Mouse (Mus musculus): ENCODE measurements around the gene Afg1l.
A peak's percentile ranks its signal among the peaks of the same experiment; 100 is the strongest.

Afg1l gene

DNA sequence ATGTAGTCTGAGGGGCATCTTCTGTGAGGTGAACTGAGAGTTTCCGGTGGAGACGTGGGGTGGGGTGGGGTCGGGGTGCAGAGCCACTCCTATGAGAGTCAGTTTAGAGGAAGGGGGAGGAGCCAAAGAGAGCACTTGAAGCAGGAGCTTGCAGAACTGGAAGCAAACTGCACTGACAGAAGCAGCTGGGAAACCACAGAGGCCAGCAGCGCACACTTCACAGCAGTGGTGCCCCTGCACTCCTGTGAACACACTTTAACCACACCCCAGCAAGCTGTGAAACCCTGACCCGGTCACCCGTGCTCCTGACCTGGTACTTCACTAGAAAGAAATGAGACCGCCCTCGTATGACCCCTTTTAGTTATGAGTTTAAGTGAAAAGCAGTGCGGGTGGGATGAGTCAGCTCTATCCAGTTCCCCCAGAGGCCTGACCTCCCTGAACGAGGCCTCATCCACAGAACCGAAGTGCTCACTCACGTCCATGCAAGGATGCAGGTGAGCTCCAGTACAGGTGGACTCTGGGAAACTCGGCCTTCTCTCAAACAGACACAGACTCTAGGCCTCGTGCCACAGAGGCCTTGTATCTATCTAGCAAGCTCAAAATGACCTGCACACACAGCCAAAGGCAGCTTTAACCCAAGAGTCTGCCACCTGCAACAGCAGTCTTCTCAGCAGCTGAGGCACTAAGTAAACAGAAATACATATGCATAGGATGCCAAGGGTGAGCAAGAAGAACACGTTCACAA is 208.9 kb downstream of the Afg1l start:
- DNase-seq (ENCODE audit: low read depth, low spot score), result peak; percentile 27

DNA sequence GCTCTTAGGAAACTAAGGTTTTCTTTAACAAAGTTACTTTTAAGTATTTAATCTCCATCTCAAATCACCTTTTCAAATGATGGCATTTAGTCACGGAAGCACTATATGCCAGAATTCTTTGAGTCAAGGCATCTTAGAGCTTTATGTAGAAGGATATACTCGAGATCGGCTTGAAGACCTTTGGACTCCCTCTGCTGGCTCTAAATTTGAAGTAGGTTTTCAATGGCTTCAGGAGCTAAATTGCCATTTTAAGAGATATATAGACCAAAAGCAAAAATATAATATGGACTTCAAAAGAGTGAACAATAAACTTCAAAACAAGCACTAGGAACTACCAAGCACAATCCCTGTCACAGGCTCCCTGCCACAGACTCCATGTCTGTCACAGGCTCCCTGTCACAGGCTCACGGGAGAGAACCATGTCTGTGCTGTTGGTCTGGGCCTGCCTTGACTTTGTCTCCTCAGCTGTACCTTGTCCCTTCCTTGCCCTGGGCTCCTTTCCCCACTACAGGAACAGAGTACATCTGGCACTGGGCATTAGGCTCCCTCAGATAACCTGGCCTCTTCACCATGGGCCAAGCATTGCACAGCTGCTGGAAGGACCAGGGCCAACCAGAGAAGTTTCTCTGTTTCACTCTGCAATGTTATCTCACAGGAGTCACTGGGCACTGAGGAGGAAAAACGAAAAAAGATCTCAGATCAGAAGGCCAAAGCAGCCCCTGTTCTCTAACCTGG is 210.4 kb downstream of the Afg1l start:
- no peak for DNase-seq (ENCODE audit: low read depth, low spot score)

GRCm38 (mm10) chr10:42265021-42265689 is 213.2 kb downstream of the Afg1l start:
- DNase-seq (ENCODE audit: low read depth, low spot score), result no peak

- DNase-seq (ENCODE audit: low read depth, low spot score), result no peak
Measured at GRCm38 (mm10) chr10:42264195-42264594, 214.2 kb downstream of the Afg1l start.

- DNase-seq (ENCODE audit: low read depth, low spot score), result no peak
Measured at GRCm38 (mm10) chr10:42263701-42264100, 214.7 kb downstream of the Afg1l start.

All from skeletal muscle tissue, adult 2 months (tissue).